Mouse (Mus musculus) 3134 (cell line): Measurements from ENCODE around the gene Syn1.
A peak's percentile ranks its signal among the peaks of the same experiment; 100 is the strongest.

Experiments
- DNase-seq: peaks from one replicate; pipeline ENCODE4 v3.0.0-alpha.2; 2011; ENCODE audit warnings: low spot score; ENCODE audit not compliant: insufficient read length; ENCODE audit errors: extremely low read depth

Syn1 gene

GRCm38 (mm10) chrX:20920844-20921364, at the start of gene Syn1:
Gene Syn1, minus strand, starts transcription at chrX:20921004.
- DNase-seq, result no peak

- DNase-seq, result peak; percentile 94
These were observed 40.9 kb upstream of the Syn1 start, which contains the start of gene Uxt for GRCm38 (mm10) chrX:20961477-20962378. Gene Uxt, minus strand, starts transcription at chrX:20962017.

DNA sequence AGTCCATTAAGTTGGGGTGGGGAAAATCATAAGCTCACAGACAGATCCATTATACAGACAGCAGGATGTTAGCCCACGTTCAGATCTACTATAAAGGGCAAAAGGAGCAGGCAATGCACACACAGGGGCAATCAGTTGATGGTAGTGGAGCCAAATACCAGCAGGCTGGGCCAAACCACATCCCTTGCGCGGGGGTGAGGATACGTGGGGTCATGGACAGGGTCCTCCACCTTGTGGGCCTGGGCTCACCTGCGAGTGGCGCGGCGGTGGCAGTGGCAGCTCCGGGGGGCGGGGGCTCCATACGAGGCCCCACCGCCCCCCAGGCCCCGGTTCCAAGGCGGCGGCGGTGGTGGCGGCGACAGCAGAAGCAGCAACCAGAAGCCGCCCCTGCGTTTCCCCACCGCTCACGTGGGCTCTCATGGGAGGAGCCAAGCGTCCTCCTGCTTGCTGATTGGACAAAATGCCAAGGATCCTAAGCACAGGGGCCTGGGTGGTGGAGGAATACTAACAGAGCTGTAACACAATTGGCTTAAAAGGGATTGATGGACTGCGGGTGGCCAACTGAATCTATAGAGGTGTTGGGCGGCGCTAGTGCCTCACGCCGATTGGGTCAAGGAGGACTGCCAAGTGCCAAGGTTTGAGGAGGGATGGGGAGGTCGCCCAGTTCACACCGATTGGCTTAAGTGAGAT, 29.5 kb upstream of the Syn1 start, which contains the start of gene Elk1:
Gene Elk1, minus strand, starts transcription at position 418 of the 690 bp plus-strand sequence.
- peak; percentile 89 for DNase-seq

DNA sequence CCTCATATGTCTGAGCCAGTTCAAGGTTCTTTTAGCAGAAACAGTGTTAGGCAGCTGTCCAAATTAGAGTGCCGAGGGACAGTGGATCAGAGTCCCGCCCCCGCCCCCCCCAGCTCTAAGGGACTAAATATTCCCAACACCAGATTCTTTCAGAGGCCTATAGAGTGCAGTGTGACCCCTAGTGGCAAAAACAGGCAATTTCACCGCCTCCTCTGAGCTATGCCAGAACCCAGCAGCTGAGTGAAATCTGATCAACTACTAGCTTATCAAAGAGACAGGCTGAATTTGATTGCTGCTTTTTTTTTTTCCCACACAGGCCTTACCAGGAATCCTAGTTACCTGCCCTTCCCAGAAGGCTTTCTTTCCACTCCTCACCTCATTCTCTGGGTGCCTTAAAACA, 25.3 kb upstream of the Syn1 start:
- no peak for DNase-seq

DNA sequence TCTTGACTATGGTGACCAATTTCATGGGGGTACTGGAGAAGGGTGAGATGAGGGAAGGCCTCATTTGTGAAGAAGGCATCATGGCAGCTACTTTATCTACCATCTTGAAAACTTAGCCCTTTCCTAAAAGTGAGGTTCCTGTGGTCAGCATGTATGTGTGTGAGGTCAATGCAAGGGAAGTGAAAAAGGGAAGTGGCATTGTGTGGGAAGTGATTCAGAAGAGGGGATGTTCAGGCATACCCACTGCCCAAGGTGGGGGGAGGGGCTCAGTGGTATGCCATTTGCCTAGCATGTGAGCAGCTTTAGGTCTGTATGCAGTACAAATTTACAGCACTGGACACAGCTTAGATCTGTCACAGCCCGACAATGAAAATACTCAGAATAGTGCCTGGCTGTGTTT, 11.2 kb upstream of the Syn1 start:
- no peak for DNase-seq

DNA sequence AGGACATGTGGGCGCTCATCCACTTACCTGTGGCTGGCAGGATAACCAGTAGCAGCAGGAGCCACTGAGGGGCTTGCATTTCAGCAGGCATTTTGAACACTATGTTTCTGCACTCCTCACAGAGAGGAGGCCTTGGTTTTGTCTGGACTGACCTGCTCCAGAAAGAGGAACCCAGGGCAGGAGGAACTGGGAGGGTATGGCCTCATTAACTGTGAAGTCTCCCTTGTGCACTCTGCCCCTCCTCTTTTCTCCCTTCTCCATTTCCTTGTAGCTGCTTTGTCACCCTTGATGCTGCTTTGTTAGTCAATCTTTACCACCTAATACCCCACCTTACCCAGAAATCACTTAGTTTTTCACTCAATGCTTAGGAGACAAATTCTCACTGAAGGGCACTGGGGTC, 10.6 kb upstream of the Syn1 start, which contains the start of gene Cfp:
Gene Cfp, minus strand, starts transcription at position 192 of the 400 bp plus-strand sequence.
- DNase-seq, result no peak

DNA sequence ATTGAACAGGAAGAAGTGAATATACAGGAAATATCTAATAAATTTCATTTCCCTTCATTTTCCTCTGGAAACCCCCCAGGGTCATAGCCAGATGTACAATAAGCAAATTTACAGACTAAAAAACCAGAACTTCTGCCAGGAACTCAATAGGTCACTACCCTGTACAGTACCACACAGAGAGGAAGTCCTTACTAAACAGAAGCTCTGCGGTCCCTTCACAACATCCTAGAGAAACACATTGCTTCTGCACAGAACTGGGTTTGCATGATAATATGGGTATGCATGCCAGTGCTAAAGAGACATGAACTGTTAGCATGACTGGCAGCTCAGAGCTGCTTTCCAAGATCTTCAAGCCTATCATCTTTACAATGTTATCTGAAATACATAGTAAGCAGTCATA, 9.1 kb upstream of the Syn1 start:
- DNase-seq, result no peak

DNA sequence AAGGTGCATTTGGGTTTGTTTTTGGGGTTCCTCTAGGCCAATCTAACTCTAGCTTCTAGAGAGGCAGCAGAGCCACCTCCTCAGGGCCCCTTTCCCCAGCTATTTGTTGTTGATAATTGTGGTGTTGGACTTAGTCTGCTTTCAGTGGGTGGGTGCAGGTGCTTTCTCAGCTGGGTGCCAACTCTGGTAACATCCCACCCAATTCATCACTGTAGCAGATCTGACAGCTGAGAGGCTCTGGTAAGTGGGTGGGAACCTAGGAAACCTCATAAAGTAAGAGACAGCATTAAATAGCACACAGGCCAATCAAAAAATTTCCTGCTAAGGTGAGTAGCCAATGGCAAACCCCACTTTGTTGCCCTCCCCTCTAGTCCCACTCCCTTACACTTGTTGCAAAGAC, 4.2 kb upstream of the Syn1 start:
- DNase-seq, result no peak

DNA sequence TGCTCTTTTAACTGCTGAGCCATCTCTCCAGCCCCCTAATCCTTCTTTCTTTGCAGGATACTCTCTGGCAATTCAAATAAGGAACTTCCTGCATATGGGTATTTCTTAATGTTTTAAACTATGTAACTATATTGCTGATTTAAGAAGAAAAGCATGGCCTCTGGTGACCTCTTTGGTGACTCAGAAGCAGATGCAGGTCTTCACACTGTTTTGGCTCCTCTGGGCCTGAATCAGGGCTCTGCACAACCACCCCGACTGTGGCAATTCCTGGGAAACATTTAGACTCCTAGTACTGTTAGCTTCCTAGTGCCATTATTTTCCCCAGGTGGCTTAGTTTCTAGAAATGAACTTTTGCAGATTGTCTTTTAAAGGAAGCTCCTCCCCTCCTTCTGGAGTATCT, 2.7 kb upstream of the Syn1 start:
- no peak for DNase-seq

DNA sequence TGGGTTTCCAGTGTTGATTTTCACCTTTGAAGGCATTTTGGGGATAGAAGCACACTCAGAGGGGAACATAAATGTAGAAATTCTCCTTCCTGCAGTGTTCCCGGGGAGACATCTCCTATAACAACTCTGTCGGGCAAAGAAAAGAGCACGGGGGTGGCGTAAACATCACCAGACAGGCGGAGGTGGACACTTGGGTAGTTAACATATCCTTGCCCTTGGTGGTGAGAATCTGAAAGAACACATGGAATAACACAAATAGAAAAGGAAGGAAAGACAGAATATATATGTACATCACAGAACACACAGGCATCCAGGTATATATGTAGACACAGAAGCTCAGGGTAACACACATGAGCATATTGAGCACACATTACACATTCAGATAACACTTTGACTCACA, 562 bp upstream of the Syn1 start:
- DNase-seq, result no peak

DNA sequence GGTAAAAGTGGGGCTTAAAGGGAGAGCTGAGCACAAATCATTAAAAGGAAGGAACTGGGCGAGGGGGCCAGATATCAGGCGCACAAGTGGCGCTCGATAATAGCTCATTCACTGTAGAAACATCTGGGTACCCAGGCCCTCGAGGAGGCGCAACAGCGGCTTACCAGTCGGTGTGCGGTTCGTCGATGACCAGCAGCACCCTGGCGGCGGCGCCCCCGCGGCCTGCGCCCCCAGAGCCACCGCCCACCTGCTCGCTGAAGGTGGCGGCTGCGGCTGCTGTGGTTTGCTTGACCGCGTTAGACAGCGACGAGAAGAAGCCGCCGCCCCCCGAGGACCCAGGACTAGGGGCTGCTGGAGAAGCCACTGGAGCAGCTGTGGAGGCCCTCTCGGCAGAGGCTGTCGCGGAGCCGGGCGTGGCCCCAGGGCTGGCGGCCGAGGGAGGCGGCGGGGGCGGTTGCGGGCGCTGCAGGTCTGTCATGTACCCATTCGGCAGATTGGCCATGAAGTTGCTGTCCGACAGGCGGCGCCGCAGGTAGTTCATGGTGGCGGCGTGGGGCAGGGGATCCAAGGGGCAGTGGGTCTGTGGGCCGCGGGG, 458 bp downstream of the Syn1 start:
- no peak for DNase-seq

DNA sequence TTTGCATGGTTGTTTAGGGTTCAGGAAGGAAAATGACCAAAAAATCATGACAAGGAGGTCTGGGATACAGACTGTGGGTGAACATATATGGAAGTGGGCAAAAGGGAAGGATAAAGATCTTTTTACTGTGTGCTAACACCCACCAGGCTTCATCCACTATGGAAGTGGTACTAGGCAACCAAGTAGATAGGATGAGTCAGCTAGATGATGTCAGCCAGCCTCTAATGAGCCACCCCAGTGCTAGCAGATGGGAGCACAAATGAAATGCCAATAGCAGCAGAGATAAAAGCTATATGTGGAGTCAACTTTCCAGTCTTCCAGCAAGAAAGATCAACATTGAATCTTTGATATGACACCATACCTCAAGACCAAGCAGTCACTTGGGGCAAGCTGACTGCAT, 5.7 kb downstream of the Syn1 start:
- no peak for DNase-seq

DNA sequence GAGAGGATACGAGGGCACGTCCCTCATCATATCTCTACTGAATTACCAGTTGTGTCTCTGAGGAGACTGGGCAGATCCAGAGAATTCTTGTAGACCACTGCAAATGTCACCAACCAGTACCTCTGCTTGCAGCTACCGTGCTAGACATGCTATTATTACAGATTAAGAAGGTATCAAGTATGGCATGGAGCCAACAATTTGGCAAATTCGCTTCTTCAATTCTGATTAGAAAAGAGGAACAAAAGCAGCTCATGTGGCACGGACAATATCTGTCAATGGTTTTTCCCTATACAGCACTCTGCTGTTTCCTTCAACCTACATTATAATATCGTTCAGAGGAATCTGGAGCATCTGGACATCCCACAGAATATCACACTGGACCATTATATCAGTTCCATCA, 7.1 kb downstream of the Syn1 start:
- no peak for DNase-seq

DNA sequence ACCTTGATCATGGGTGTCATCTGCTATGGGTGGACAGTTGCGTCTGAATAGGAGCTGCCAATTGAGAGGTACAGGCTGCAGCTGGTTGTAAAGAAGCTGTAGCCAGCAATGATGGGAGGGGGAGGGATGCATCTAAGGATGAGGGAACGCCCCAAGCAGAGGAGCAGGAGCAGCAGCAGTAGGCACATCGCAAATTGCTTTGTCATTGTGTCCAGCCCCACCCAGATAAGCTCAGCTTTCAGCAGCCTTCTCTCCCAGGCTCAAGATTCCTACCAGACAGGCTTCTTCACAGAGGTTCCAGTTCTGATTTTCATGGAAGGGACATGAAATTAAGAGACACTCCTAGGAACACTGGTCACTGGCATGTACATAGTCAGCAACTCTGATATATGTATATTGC, 10.7 kb downstream of the Syn1 start:
- DNase-seq, result no peak

- DNase-seq, result no peak
These were observed 45.6 kb downstream of the Syn1 start for GRCm38 (mm10) chrX:20875241-20875640.

DNA sequence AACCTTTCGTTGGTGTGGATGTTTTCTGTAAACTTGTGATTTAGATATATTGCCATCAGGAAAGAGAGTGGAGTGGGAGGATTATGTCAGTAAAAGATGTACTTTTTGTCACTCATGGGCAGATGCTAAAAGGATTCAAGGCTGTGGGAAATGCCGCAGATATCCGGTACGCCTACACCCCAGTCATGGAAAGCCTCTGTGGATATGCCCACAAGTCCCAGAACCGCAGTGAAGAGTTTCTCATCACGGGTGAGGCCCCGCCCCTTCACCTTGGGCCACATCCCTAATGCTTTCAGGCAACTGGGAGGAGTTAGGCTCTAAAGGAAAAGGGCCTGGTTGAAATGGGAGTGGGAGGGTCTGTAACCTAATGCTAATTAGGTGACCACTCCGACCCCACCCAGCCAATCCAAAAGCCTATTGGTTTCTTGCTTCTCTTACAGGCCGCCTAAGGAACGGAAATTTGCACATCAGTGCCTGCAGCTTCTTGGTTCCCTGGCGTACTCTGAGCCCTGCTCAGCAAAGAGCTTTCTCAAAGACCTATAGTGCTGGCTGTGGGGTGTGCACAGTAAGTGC, 47.8 kb downstream of the Syn1 start:
- DNase-seq, result no peak

- DNase-seq, result peak; percentile 86
These were observed 50.8 kb downstream of the Syn1 start, which contains the start of gene Timp1 for GRCm38 (mm10) chrX:20869962-20870513. Gene Timp1, plus strand, starts transcription at chrX:20870166.

- peak; percentile 59 for DNase-seq
These were observed 51.6 kb downstream of the Syn1 start for GRCm38 (mm10) chrX:20869203-20869602.

- no peak for DNase-seq
These were observed 52.7 kb downstream of the Syn1 start for GRCm38 (mm10) chrX:20868091-20868490.
